Mouse (Mus musculus): ENCODE data around the gene Rprd1b.

GRCm38 (mm10) chr2:158057030-158057429, 28.7 kb downstream of the Rprd1b start:
- TF ChIP-seq CTCF (IDR thresholded peaks at IDR 0.05; ENCODE audit: control insufficient read depth, insufficient read depth, insufficient read length): no peak
- TF ChIP-seq MYOD1 (IDR thresholded peaks at IDR 0.05; ENCODE audit: control insufficient read depth, insufficient read length, low read depth): no peak
- no peak for TF ChIP-seq CEBPB (IDR thresholded peaks at IDR 0.05; ENCODE audit: low read depth)
- no peak for TF ChIP-seq MYOG (IDR thresholded peaks at IDR 0.05; ENCODE audit: control insufficient read depth, extremely low read depth, insufficient read length)
- TF ChIP-seq USF1 (IDR thresholded peaks at IDR 0.05; ENCODE audit: low read depth): no peak
- no peak for TF ChIP-seq MAX (IDR thresholded peaks at IDR 0.05)
- no peak for TF ChIP-seq FOSL1 (IDR thresholded peaks at IDR 0.05; ENCODE audit: insufficient read depth, low read length, poor library complexity, severe bottlenecking)

All from C2C12 (cell line).